Mouse (Mus musculus): ENCODE measurements around the gene Kcnip3. TPM values are rescaled to one million over a fixed set of nuclear protein-coding genes. Genes with fewer than 3 reads are reported as not detected.

The Kcnip3 gene
- polyA plus RNA-seq, 1 experiment from 2014 or later: 2.0 TPM

DNA sequence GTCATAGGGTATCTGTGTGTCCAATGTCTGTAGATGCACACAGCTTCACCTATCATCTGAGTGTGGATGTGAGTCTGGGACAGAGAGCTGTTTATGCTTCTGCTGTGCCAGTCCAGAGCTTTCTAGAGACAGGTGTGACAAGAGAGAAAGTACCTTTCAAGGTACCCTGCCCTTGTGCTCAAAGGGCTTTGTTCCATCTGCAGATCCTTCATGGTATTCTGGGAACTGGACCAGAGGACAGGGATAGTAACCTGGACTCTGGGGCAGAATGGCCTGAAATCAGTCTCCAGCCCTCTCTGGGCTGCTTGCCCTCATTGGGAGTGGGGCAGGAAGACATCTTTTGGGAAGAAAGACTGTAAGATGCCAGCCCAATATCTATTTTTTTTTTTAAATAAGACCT lies 1.8 kb downstream of the Kcnip3 start:
- H3K4me2 ChIP-seq (ENCODE audit: low read depth, low read length): no peak overlapping the region
- H3K4me3 ChIP-seq (ENCODE audit: low read length): no peak overlapping the region
- H3K4me1 ChIP-seq (ENCODE audit: control insufficient read depth, insufficient read depth, low read length): peaks cover 3% of the 10 kb centered on the region; the same call in 1 of the 2 replicates
- no peaks in the 10 kb centered on the region for H3K9me3 ChIP-seq (replicated peaks; ENCODE audit: control insufficient read depth, low read length)
- H3K36me3 ChIP-seq (ENCODE audit: control insufficient read depth, insufficient read depth): no peaks in the 10 kb centered on the region
- ATAC-seq (replicated peaks; ENCODE audit: extremely low read depth, insufficient read depth, low FRiP score): no peak
- H3K9ac ChIP-seq (ENCODE audit: low read length): no peak overlapping the region
- H3K27me3 ChIP-seq (ENCODE audit: control insufficient read depth, insufficient read depth, low read length): peaks cover 3% of the 10 kb centered on the region; the same call in 1 of the 2 replicates
- no peak overlapping the region for H3K27ac ChIP-seq (ENCODE audit: low read length)

DNA sequence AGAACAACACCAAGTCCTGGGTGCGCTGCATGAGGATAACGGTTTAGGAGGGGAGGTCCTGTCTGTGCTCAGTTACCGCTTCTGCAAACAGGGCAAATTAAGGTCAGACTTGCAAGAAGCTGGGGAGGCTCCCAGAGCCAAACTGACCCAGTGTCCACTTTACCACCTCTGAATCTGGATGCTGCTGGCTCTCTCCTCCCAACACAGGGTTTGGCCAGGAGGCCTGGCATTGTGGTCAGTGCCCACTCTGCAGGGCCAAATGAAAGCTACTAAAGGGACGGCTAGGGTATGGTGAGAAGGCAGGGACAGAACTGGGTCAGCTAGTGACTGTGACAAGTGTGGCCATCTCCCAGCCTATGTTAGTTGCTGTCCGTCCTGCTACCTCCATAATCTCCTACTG lies 2.6 kb downstream of the Kcnip3 start:
- Histone ChIP-seq H3K4me1 (ENCODE audit: control insufficient read depth, insufficient read depth, low read length) (peaks cover 3% of the 10 kb centered on the region; the same call in 1 of the 2 replicates), H3K4me3 (ENCODE audit: low read length) (no peak overlapping the region), H3K27me3 (ENCODE audit: control insufficient read depth, insufficient read depth, low read length) (peaks cover 3% of the 10 kb centered on the region; the same call in 1 of the 2 replicates), H3K9me3 (replicated peaks; ENCODE audit: control insufficient read depth, low read length) (no peaks in the 10 kb centered on the region), H3K27ac (ENCODE audit: low read length) (no peak overlapping the region), H3K36me3 (ENCODE audit: control insufficient read depth, insufficient read depth) (no peaks in the 10 kb centered on the region), H3K9ac (ENCODE audit: low read length) (no peak overlapping the region), H3K4me2 (ENCODE audit: low read depth, low read length) (no peak overlapping the region)
- WGBS: 71% methylated on average over 5 of the region's 5 CpGs
- ATAC-seq (replicated peaks; ENCODE audit: extremely low read depth, insufficient read depth, low FRiP score): no peak

DNA sequence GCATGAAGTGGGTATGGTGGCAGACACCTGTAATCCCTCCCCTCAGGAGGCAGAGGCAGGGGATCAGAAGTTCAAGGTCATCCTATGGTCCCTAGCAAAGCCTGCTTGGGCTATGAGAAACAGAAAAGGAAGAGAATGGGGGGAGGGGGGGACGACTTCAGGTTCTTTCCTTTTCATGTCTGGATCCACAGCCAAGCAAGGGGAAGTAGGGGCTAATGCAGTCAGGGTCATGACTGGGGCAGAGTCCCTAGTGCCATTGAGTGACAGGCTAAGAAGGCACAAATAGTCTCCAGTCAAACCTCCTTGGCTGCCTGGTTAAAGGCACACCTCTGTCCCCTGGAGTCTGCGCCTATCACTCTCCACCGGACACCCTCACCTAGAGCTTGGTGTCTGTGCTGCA lies 3.1 kb downstream of the Kcnip3 start:
- Histone ChIP-seq H3K36me3 (ENCODE audit: control insufficient read depth, insufficient read depth) (no peaks in the 10 kb centered on the region), H3K27me3 (ENCODE audit: control insufficient read depth, insufficient read depth, low read length) (peaks cover 3% of the 10 kb centered on the region; the same call in 1 of the 2 replicates), H3K4me2 (ENCODE audit: low read depth, low read length) (no peak overlapping the region), H3K4me1 (ENCODE audit: control insufficient read depth, insufficient read depth, low read length) (peaks cover 3% of the 10 kb centered on the region; the same call in 1 of the 2 replicates), H3K27ac (ENCODE audit: low read length) (no peak overlapping the region), H3K9ac (ENCODE audit: low read length) (no peak overlapping the region), H3K9me3 (replicated peaks; ENCODE audit: control insufficient read depth, low read length) (no peaks in the 10 kb centered on the region), H3K4me3 (ENCODE audit: low read length) (no peak overlapping the region)
- no peak for ATAC-seq (replicated peaks; ENCODE audit: extremely low read depth, insufficient read depth, low FRiP score)
- 57% methylated on average over 3 of the region's 3 CpGs for WGBS

DNA sequence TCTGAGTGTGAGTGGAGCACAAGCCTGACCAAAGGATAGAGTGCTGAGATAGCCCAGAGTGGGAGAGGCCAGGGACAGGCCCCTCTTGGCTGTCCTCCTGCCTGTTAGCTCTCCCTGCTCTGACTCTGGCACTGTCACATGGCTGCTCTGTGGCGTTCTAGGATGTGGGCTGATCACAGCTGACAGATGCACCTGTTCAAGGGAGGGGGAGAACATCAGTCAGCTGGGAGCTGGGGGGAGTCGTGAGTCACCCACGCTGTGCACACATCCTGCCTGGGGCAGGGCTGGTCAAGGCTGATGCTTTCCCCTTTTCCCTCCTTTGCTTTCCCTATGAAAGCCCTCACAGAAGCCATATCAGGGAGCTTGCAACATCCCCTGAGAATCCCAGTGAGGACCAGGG lies 3.6 kb downstream of the Kcnip3 start:
- peaks cover 3% of the 10 kb centered on the region; the same call in 1 of the 2 replicates for H3K27me3 ChIP-seq (ENCODE audit: control insufficient read depth, insufficient read depth, low read length)
- H3K36me3 ChIP-seq (ENCODE audit: control insufficient read depth, insufficient read depth): no peaks in the 10 kb centered on the region
- no peaks in the 10 kb centered on the region for H3K9me3 ChIP-seq (replicated peaks; ENCODE audit: control insufficient read depth, low read length)
- H3K4me2 ChIP-seq (ENCODE audit: low read depth, low read length): no peak overlapping the region
- H3K9ac ChIP-seq (ENCODE audit: low read length): no peak overlapping the region
- H3K27ac ChIP-seq (ENCODE audit: low read length): no peak overlapping the region
- no peak overlapping the region for H3K4me3 ChIP-seq (ENCODE audit: low read length)
- 37% methylated on average over 3 of the region's 3 CpGs for WGBS
- H3K4me1 ChIP-seq (ENCODE audit: control insufficient read depth, insufficient read depth, low read length): peaks cover 3% of the 10 kb centered on the region; the same call in 1 of the 2 replicates
- ATAC-seq (replicated peaks; ENCODE audit: extremely low read depth, insufficient read depth, low FRiP score): peak; percentile 47

DNA sequence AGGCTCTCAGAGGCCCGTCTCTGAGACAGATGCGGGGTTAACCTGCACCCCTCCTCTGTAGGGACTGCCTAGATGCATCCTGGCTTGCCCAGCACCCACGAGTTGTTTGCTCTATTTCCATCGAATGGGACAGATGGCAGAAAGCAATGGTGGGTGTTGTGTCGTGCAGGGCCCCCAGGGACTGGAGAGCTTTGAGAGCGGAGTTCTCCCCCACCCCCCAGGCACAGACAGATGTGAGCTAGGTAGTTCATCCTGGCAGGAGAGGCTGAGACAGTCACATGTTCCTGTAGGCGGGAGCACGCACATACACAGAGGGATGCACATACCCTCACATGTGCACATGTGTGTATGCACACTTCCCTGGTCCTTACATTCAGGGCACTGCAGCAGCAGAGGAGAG lies 4.8 kb downstream of the Kcnip3 start:
- WGBS: 77% methylated on average over 8 of the region's 8 CpGs
- peaks cover 3% of the 10 kb centered on the region; the same call in 1 of the 2 replicates for H3K27me3 ChIP-seq (ENCODE audit: control insufficient read depth, insufficient read depth, low read length)
- no peak for ATAC-seq (replicated peaks; ENCODE audit: extremely low read depth, insufficient read depth, low FRiP score)
- H3K4me3 ChIP-seq (ENCODE audit: low read length): no peak overlapping the region
- H3K36me3 ChIP-seq (ENCODE audit: control insufficient read depth, insufficient read depth): no peaks in the 10 kb centered on the region
- H3K27ac ChIP-seq (ENCODE audit: low read length): no peak overlapping the region
- H3K4me1 ChIP-seq (ENCODE audit: control insufficient read depth, insufficient read depth, low read length): peaks cover 3% of the 10 kb centered on the region; the same call in 1 of the 2 replicates
- no peaks in the 10 kb centered on the region for H3K9me3 ChIP-seq (replicated peaks; ENCODE audit: control insufficient read depth, low read length)
- H3K9ac ChIP-seq (ENCODE audit: low read length): no peak overlapping the region
- H3K4me2 ChIP-seq (ENCODE audit: low read depth, low read length): no peak overlapping the region

DNA sequence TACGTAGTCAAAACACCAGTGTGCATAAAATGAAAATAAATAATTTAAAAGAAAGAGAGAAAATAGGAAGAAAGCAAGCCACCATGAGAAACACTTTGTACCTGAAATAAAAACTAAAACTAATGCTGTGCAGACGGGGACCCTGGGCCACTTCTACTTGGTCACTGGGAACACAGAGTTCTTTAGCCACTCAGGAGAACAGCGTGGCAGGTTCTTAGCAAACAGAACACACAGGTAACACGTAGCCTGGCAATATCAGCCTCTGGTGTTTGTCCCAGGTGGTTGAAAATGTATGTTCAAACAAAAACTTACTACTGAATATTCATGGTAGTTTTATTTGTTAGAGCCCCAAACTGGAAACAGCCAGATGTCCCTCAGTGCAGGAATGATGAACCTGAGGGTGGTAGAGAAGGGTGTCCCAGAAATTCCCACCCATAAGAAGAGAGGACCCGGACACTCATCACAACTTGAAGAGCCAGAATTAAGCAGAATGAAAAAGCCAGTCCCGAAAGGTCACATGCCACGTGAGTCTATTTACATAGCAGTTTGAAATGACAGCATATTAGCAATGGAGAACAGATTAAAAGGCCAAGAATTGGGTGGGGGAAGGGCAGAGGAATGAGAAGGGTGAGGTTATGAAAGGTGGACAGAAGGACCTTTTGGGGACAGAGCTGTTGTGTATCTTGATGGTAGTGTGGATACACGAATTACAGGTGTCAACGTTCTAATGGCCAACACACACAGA lies 7.3 kb downstream of the Kcnip3 start:
- no peak overlapping the region for H3K4me2 ChIP-seq (ENCODE audit: low read depth, low read length)
- no peaks in the 10 kb centered on the region for H3K9me3 ChIP-seq (replicated peaks; ENCODE audit: control insufficient read depth, low read length)
- no peak overlapping the region for H3K27ac ChIP-seq (ENCODE audit: low read length)
- no peak overlapping the region for H3K4me3 ChIP-seq (ENCODE audit: low read length)
- no peaks in the 10 kb centered on the region for H3K4me1 ChIP-seq (ENCODE audit: control insufficient read depth, insufficient read depth, low read length)
- H3K9ac ChIP-seq (ENCODE audit: low read length): no peak overlapping the region
- WGBS: 73% methylated on average over 9 of the region's 9 CpGs
- no peaks in the 10 kb centered on the region for H3K36me3 ChIP-seq (ENCODE audit: control insufficient read depth, insufficient read depth)
- no peaks in the 10 kb centered on the region for H3K27me3 ChIP-seq (ENCODE audit: control insufficient read depth, insufficient read depth, low read length)
- ATAC-seq (replicated peaks; ENCODE audit: extremely low read depth, insufficient read depth, low FRiP score): no peak

DNA sequence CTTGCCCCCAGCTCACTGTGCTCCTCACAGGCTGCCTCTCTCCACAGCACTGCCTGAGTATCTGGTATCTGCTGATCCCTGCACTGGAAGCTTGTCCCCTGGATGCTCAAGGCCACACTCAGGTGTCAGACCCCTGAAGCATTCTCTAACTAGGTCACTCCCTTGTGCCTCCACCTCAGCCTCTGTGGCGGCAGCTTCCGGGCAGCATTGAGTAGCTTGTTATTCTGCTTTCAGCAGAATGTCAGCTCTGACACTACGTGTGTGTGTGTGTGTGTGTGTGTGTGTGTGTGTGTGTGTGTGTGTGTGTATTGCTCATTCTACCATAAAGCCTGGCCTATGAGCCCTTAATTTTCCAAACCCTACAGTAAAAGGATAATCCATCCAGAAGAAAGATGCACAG lies 8.7 kb downstream of the Kcnip3 start:
- Histone ChIP-seq H3K27ac (ENCODE audit: low read length) (no peak overlapping the region), H3K36me3 (ENCODE audit: control insufficient read depth, insufficient read depth) (no peaks in the 10 kb centered on the region), H3K4me2 (ENCODE audit: low read depth, low read length) (no peak overlapping the region), H3K4me3 (ENCODE audit: low read length) (no peak overlapping the region), H3K9me3 (replicated peaks; ENCODE audit: control insufficient read depth, low read length) (no peaks in the 10 kb centered on the region), H3K4me1 (ENCODE audit: control insufficient read depth, insufficient read depth, low read length) (no peaks in the 10 kb centered on the region), H3K9ac (ENCODE audit: low read length) (no peak overlapping the region), H3K27me3 (ENCODE audit: control insufficient read depth, insufficient read depth, low read length) (no peaks in the 10 kb centered on the region)
- WGBS: 51% methylated on average over 3 of the region's 3 CpGs
- no peak for ATAC-seq (replicated peaks; ENCODE audit: extremely low read depth, insufficient read depth, low FRiP score)

DNA sequence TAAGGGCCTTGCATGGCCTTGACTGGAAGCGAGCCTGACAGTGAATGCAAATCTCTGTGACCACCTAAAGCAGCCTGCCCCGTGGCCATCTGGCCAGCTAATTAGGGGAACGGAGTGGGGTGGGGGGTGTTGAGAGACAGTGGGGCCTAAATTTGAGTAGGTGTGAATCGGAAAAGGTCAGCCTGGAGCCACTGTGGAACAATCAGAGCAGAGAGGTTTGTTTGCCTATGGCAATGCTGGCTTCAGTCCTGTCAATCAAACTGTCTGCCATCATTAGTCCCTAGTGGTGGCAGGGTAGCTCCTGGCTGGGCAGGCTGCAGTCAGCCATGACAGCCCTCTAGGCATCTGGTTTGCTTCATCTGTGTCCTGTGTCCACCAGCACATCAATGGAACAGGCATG lies 10.5 kb downstream of the Kcnip3 start:
- Histone ChIP-seq H3K4me3 (ENCODE audit: low read length) (no peak overlapping the region), H3K4me2 (ENCODE audit: low read depth, low read length) (no peak overlapping the region), H3K27me3 (ENCODE audit: control insufficient read depth, insufficient read depth, low read length) (peaks cover 3% of the 10 kb centered on the region; the same call in 1 of the 2 replicates), H3K9me3 (replicated peaks; ENCODE audit: control insufficient read depth, low read length) (no peaks in the 10 kb centered on the region), H3K27ac (ENCODE audit: low read length) (no peak overlapping the region), H3K36me3 (ENCODE audit: control insufficient read depth, insufficient read depth) (no peaks in the 10 kb centered on the region), H3K9ac (ENCODE audit: low read length) (no peak overlapping the region), H3K4me1 (ENCODE audit: control insufficient read depth, insufficient read depth, low read length) (no peaks in the 10 kb centered on the region)
- WGBS: 42% methylated on average over 4 of the region's 4 CpGs
- no peak for ATAC-seq (replicated peaks; ENCODE audit: extremely low read depth, insufficient read depth, low FRiP score)

DNA sequence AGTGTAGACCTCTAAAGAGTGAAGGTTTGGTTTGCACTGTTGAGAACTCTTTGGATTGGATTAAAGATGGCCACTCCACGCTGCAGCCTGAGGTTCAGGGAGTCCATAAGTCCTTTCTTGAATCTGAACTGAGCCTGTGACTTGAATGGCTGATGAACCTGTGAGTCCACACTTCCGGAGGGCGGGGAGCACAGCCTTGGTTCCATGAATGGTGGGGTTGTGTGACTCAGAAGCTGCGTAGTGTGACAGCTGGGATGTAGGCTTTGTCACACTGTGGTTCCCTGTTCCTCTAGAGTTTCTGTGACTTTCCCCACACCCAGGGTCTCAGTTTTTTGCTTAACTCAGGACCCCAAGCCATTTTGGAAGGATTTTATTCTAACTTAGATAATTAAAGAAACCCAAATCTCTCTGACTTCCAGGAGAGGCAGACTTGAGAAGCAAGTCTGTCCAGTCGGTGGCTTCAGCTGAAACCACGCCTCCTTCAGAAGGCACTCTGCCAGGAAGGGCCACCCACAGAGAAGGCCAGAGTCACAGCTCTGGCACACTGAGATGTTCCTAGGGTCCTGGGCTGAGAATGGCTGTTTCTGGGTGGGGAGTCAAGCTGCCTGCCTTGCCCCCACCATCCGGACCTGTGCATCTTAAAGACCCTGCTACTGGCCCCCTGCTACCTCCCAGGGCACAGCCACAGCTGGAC lies 13.8 kb downstream of the Kcnip3 start:
- Histone ChIP-seq H3K27me3 (ENCODE audit: control insufficient read depth, insufficient read depth, low read length) (peaks cover 5% of the 10 kb centered on the region; the same call in 1 of the 2 replicates), H3K4me1 (ENCODE audit: control insufficient read depth, insufficient read depth, low read length) (no peaks in the 10 kb centered on the region), H3K9ac (ENCODE audit: low read length) (no peak overlapping the region), H3K36me3 (ENCODE audit: control insufficient read depth, insufficient read depth) (no peaks in the 10 kb centered on the region), H3K4me2 (ENCODE audit: low read depth, low read length) (no peak overlapping the region), H3K9me3 (replicated peaks; ENCODE audit: control insufficient read depth, low read length) (no peaks in the 10 kb centered on the region), H3K4me3 (ENCODE audit: low read length) (no peak overlapping the region), H3K27ac (ENCODE audit: low read length) (no peak overlapping the region)
- WGBS: 58% methylated on average over 7 of the region's 7 CpGs
- no peak for ATAC-seq (replicated peaks; ENCODE audit: extremely low read depth, insufficient read depth, low FRiP score)

Measured in heart, embryonic 16.5 days (tissue).